Mouse (Mus musculus) ZHBTc4 (cell line): Measurements from ENCODE around the gene Med22.

Experiments used
- DNase-seq: peaks from one replicate; pipeline ENCODE4 v3.0.0-alpha.2; 2011; ENCODE audit warnings: low read depth, low spot score

Med22 gene

GRCm38 (mm10) chr2:26870666-26871065, 39.8 kb downstream of the Med22 start:
- peak; percentile 53 for DNase-seq

DNA sequence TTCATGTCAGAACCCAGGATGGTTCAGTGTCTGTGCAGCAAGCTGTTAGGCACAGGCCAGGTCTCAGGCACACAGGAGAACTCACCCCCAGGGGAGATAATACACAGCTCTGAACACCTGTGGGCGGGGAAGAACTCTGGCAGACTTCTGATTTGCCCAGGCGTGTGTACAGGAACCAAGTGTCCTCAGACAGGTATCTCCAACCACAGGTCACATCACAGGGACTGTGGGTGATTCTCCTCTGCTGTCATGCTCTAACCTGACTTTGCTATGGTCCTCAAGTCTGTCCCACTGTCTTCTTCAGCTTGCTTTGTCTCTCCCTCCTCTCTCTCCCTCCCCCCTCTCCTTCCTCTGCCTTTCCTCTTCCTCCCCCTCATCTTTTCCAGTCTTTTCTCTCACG, 45.6 kb downstream of the Med22 start, which contains the start of gene Abo:
TSS of gene Abo (minus strand) at position 101 of the 400 bp plus-strand sequence.
- no peak for DNase-seq

DNA sequence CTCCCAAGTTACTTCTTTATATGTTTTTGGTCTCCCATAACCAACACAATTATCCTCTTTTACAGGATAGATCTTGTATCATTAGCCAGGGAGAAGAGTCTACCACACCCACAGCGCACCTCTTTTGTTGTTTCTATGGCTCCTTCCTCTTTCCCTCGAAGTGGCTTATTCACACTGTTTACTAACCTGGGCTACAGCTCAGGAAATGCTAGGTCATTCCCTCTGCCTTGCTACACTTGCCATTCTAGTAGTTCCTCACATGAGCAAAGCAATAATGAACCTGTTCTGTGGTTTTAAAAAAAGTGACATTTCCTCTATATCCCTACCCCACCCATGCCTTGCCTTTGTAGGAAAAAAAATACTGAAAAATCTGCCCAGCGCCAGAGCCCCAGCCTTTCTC, 47.6 kb downstream of the Med22 start:
- DNase-seq, result no peak
